Mouse (Mus musculus) thymus, adult 2 months (tissue): Measurements from ENCODE around the gene Adprh.

Source experiments
- CTCF ChIP-seq: fragments of 200-500 bp; IDR thresholded peaks from 2 replicates; pipeline ENCODE4 v1.5.1; 2012; ENCODE audit warnings: mild to moderate bottlenecking, control low read depth, low read length, moderate library complexity, borderline replicate concordance; ENCODE audit not compliant: control insufficient read depth, poor library complexity, insufficient read depth; ENCODE audit errors: extremely low read depth
- POLR2A ChIP-seq: fragments of 200-500 bp; IDR thresholded peaks from 2 replicates; pipeline ENCODE4 v1.6.1; 2012; ENCODE audit warnings: mild to moderate bottlenecking, low read length, control low read depth, moderate library complexity; ENCODE audit not compliant: control insufficient read depth, poor library complexity, insufficient read depth; ENCODE audit errors: extremely low read depth

- TF ChIP-seq CTCF (no peak), POLR2A (no peak)
Observed at GRCm38 (mm10) chr16:38434295-38434795, 18.2 kb downstream of the Adprh start.
